Mouse (Mus musculus): ENCODE data around the gene Retnla. TPM values are rescaled to one million over a fixed set of nuclear protein-coding genes. Genes with fewer than 3 reads are reported as not detected.

Retnla gene
- total RNA-seq, 2 experiments from 2014 or later, result 0.66 to 1.6 TPM

GRCm38 (mm10) chr16:48872321-48872720 is 30.0 kb downstream of the Retnla start, which contains the start of gene Retnlg:
Gene Retnlg (plus strand): TSS chr16:48872621.
- intact Hi-C loops (cut with DNase I), result no loop called here
- DNase-seq (ENCODE audit: low spot score in 2 of 2), result no peak

GRCm38 (mm10) chr16:48890733-48891132 is 48.4 kb downstream of the Retnla start:
- intact Hi-C loops (cut with DNase I), result no loop called here
- no peak for DNase-seq (ENCODE audit: low spot score in 2 of 2)

Other genes starting within 250 kb of the Retnla start
- under 1 TPM; 0.07 to 0.38 TPM for gene Trat1, start 70.5 kb upstream of the Retnla start, total RNA-seq (2021)
- not detected for gene Retnlb, start 25.7 kb upstream of the Retnla start, total RNA-seq (2021)
- gene Retnlg, start 30.1 kb downstream of the Retnla start, total RNA-seq (2021), result not detected
- gene Dzip3, start 151.6 kb downstream of the Retnla start, total RNA-seq (2021), result 10 to 100 TPM; 75.4 to 79.7 TPM
- gene Cip2a, start 151.6 kb downstream of the Retnla start, total RNA-seq (2021), result 1 to 10 TPM; 3.5 to 4.0 TPM
- under 1 TPM; 0.47 to 0.53 TPM for gene Myh15, start 214.9 kb downstream of the Retnla start, total RNA-seq (2021)